Mouse (Mus musculus) brain, adult 2 months (tissue): Measurements from ENCODE around the gene Gkap1.

ENCODE experiments used
- DNase-seq: peaks from one replicate; pipeline ENCODE4 v3.0.0; 2011; ENCODE audit warnings: low read depth, low spot score

Gene Gkap1

GRCm38 (mm10) chr13:58275599-58275998 is at the start of gene Gkap1:
Gkap1 (minus strand) TSS chr13:58275699.
- DNase-seq = no peak

- DNase-seq = peak; percentile 26
These were observed 42.3 kb upstream of the Gkap1 start for GRCm38 (mm10) chr13:58317768-58318167.

- DNase-seq = no peak
These were observed 39.5 kb upstream of the Gkap1 start for GRCm38 (mm10) chr13:58314991-58315390.

- no peak for DNase-seq
These were observed 38.3 kb upstream of the Gkap1 start for GRCm38 (mm10) chr13:58313758-58314157.

- no peak for DNase-seq
These were observed 35.9 kb upstream of the Gkap1 start for GRCm38 (mm10) chr13:58311351-58311750.

- no peak for DNase-seq
These were observed 34.0 kb upstream of the Gkap1 start for GRCm38 (mm10) chr13:58309499-58309898.

GRCm38 (mm10) chr13:58307453-58307852 is 32.0 kb upstream of the Gkap1 start:
- DNase-seq = no peak

GRCm38 (mm10) chr13:58305230-58305629 is 29.7 kb upstream of the Gkap1 start:
- DNase-seq = no peak

GRCm38 (mm10) chr13:58302421-58303145 is 27.1 kb upstream of the Gkap1 start:
- peak; percentile 57 for DNase-seq

GRCm38 (mm10) chr13:58301961-58302360 is 26.5 kb upstream of the Gkap1 start:
- no peak for DNase-seq

GRCm38 (mm10) chr13:58298756-58299155 is 23.3 kb upstream of the Gkap1 start:
- no peak for DNase-seq

- no peak for DNase-seq
These were observed 20.1 kb upstream of the Gkap1 start for GRCm38 (mm10) chr13:58295582-58295981.

- no peak for DNase-seq
These were observed 17.3 kb upstream of the Gkap1 start for GRCm38 (mm10) chr13:58292811-58293210.

- no peak for DNase-seq
These were observed 13.8 kb upstream of the Gkap1 start for GRCm38 (mm10) chr13:58289308-58289707.

- peak; percentile 88 for DNase-seq
These were observed 12.3 kb upstream of the Gkap1 start for GRCm38 (mm10) chr13:58287822-58288221.

- no peak for DNase-seq
These were observed 8.0 kb upstream of the Gkap1 start for GRCm38 (mm10) chr13:58283466-58283865.

GRCm38 (mm10) chr13:58281936-58282335 is 6.4 kb upstream of the Gkap1 start:
- no peak for DNase-seq

GRCm38 (mm10) chr13:58280528-58280927 is 5.0 kb upstream of the Gkap1 start:
- DNase-seq = no peak

- no peak for DNase-seq
These were observed 757 bp upstream of the Gkap1 start for GRCm38 (mm10) chr13:58276256-58276655.

GRCm38 (mm10) chr13:58275076-58275475 is 423 bp downstream of the Gkap1 start:
- DNase-seq = no peak

- DNase-seq = peak; percentile 76
These were observed 1.1 kb downstream of the Gkap1 start for GRCm38 (mm10) chr13:58274259-58274991.

- DNase-seq = peak; percentile 38
These were observed 1.9 kb downstream of the Gkap1 start for GRCm38 (mm10) chr13:58273411-58274258.
